Mouse (Mus musculus): ENCODE data around the gene Ccl12. TPM values are rescaled to one million over a fixed set of nuclear protein-coding genes. Genes with fewer than 3 reads are reported as not detected.

The Ccl12 gene
- polyA plus RNA-seq, 1 experiment from 2014 or later = 0.85 TPM

DNA sequence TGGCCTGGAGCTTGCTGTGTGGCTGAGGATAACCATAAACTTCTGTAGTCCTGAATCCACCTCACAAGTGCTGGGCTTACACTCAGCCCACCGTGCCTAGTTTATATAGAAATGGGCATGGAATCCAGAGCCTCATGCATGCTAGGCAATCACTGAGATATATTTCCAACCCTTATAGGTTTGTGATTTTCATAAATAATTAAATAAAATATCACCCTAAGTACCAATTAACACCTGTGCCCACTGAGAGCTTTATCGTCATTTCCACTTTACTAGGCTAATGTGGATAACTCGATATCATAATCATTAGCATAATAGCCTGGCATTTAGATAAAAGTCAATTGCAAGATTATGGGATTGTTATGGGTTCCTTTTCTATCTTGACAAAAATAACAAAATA, 17.3 kb upstream of the Ccl12 start:
- no peak overlapping the region for H3K4me2 ChIP-seq (replicated peaks)
- H3K36me3 ChIP-seq = no peaks in the 10 kb centered on the region
- no peaks in the 10 kb centered on the region for H3K4me1 ChIP-seq
- no peaks in the 10 kb centered on the region for H3K9me3 ChIP-seq (replicated peaks)
- H3K27me3 ChIP-seq = no peaks in the 10 kb centered on the region
- no peak for ATAC-seq (ENCODE audit: low FRiP score)
- 86% methylated on average over 3 of the region's 3 CpGs for WGBS
- H3K9ac ChIP-seq = no peak overlapping the region
- H3K27ac ChIP-seq = no peak overlapping the region
- H3K4me3 ChIP-seq = no peak overlapping the region

DNA sequence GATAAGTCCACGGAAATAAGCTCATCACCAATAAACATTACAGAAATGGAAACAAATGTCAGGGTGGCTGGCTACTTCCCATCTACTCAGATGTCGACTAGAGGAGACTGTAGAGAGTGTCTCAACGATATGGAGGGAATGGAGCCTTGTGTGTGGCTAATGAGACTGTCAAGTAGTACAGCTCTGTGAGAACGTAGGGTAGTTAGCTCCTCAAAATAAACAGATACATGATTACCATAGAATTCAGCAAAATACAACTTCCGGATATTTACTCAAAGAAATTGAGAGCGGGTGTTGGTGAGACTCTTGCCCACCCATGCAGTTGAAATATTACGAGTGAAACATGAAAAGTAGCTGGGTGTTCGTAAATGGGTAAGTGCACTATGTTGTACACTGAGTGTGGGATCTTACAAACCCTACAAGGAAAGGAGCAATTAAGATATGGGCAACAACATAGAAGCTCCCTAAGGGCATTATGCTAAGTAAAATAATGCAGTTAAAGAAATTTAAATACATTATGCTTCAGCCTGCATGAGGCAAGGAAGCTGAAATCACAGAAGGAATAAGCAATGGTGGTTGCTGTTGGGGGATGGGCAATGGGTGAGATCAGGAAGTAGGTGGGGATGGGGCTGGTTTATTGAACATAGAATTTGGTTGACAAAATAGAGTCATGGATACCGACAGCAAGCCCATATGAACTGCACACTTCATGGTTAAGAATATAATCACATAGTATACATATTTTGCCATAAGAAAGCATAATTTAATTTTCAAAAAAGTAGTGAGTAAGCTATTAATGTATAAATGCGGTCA, 1.9 kb upstream of the Ccl12 start:
- WGBS = 87% methylated on average over 10 of the region's 10 CpGs
- Histone ChIP-seq H3K4me3 (no peak overlapping the region), H3K4me1 (no peaks in the 10 kb centered on the region), H3K27ac (no peak overlapping the region), H3K4me2 (replicated peaks) (no peak overlapping the region), H3K27me3 (no peaks in the 10 kb centered on the region), H3K9me3 (replicated peaks) (no peaks in the 10 kb centered on the region), H3K36me3 (no peaks in the 10 kb centered on the region), H3K9ac (no peak overlapping the region)
- no peak for ATAC-seq (ENCODE audit: low FRiP score)

DNA sequence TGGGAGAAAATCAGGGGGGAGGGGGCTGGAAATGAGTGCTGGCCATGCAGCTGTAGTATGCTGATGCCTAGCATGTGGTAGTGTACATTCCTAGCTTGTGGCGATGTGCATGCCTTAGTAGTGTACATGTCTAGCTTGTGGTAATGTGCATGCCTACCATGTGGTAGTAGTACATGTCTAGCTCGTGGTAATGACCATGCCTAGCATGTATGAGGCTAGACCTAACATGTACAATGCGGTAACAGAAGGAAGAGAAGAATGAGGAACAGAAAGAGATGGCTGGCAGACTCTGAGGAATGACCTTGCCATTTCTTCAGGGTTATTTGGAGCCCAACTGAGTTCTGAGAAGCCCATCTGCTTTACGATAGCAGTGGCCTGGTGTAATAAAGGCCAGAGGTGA, 558 bp upstream of the Ccl12 start:
- H3K9ac ChIP-seq = no peak overlapping the region
- no peak overlapping the region for H3K27ac ChIP-seq
- no peaks in the 10 kb centered on the region for H3K36me3 ChIP-seq
- no peak for ATAC-seq (ENCODE audit: low FRiP score)
- H3K4me1 ChIP-seq = no peaks in the 10 kb centered on the region
- no peaks in the 10 kb centered on the region for H3K27me3 ChIP-seq
- 86% methylated on average over 4 of the region's 4 CpGs for WGBS
- H3K4me3 ChIP-seq = no peak overlapping the region
- H3K9me3 ChIP-seq (replicated peaks) = no peaks in the 10 kb centered on the region; the same call in 1 of the 2 replicates
- no peak overlapping the region for H3K4me2 ChIP-seq (replicated peaks)

DNA sequence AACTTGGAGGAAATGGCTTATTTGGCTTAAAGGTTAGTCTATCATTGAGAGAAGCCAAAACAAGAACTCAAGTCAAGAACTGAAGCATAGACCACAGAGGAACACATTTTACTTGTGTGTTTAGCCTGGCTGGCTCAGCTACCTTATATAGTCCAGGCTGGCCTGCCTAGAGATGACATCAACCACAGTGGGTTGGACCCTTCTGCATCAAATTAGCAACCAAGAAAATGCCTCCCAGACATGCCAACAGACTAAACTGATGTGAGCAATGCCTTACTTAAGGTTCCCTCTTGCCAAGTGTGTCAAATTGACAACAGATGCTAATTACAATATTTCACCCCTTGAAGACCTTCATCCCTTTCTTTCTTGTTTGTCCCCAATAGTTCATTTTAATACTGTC, 8.0 kb downstream of the Ccl12 start:
- no peak for ATAC-seq (ENCODE audit: low FRiP score)
- Histone ChIP-seq H3K4me3 (no peak overlapping the region), H3K27me3 (no peaks in the 10 kb centered on the region), H3K4me1 (no peaks in the 10 kb centered on the region), H3K36me3 (no peaks in the 10 kb centered on the region), H3K4me2 (replicated peaks) (no peak overlapping the region), H3K9ac (no peak overlapping the region), H3K9me3 (replicated peaks) (no peaks in the 10 kb centered on the region; the same call in 1 of the 2 replicates), H3K27ac (no peak overlapping the region)

DNA sequence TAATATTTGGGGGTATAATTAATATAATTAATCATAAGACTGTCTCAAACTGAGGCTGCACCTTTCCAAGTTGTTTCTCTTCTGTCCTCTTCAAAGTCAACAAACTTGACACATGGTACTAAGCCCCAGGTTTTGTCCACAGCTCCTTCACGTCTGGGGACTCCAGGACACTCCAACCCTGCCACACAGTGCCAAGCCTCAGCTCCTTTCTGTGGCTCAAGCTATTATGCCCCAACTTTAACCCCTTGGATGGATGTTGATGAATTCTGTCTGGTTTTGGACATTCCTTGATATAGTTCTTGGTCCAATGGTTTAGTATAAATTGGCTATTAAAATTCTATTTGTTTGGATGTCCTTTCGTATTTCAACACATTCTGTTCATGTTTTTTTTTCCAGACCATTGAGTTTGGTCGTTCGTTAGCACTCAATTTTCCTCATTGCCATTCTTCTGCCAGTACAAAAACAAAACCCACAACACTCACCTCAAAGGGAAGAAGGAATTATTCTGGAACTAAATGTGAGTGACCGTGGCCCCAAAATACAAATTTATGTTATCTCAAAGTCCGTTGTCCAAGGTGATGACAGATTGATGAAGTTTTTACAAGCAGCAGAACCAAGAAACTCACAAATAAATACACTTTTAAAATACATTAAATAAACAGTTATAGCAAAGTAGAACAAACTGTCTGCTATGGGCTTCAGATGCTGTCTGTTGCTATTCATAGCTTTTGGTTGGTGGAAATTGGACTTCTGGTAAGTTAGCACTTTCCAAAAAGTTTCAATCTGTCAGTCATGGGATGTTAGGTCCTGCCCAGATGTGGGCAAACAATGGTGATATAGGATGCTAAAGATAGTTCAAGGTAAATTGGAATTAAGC, 9.0 kb downstream of the Ccl12 start:
- no peak for ATAC-seq (ENCODE audit: low FRiP score)
- 72% methylated on average over 6 of the region's 6 CpGs for WGBS
- Histone ChIP-seq H3K4me3 (no peak overlapping the region), H3K27ac (no peak overlapping the region), H3K4me1 (no peaks in the 10 kb centered on the region), H3K36me3 (no peaks in the 10 kb centered on the region), H3K9ac (no peak overlapping the region), H3K27me3 (no peaks in the 10 kb centered on the region), H3K4me2 (replicated peaks) (no peak overlapping the region), H3K9me3 (replicated peaks) (no peaks in the 10 kb centered on the region; the same call in 1 of the 2 replicates)

DNA sequence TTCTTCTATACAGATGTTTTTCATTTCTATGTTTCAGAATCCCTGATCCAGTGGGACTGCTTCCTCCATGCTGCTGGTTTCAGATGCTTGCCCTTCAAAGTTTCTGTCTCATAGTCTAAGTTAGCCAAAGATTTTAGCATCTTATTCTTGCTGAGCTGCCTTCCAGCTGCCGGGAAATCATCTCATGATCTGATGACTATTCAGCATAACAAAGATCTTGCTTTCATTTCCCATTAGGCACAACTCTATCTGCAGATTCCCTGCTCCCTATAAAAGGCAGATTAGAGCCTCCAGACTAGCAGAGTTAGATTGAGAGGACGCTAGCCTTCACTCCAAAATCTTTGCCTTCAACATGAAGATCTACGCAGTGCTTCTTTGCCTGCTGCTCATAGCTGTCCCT, 13.2 kb downstream of the Ccl12 start, which contains the start of gene Ccl8:
Gene Ccl8, plus strand, starts transcription at position 301 of the 400 bp plus-strand sequence.
- Histone ChIP-seq H3K27me3 (no peaks in the 10 kb centered on the region), H3K9ac (no peak within 1 kb of the TSS), H3K27ac (no peak within 1 kb of the TSS), H3K4me3 (no peak within 1 kb of the TSS), H3K4me1 (no peaks in the 10 kb centered on the region), H3K4me2 (replicated peaks) (no peak within 1 kb of the TSS), H3K9me3 (replicated peaks) (no peaks in the 10 kb centered on the region), H3K36me3 (no peaks in the 10 kb centered on the region)
- 82% methylated on average over 3 of the region's 3 CpGs for WGBS
- ATAC-seq (ENCODE audit: low FRiP score) = no peak

DNA sequence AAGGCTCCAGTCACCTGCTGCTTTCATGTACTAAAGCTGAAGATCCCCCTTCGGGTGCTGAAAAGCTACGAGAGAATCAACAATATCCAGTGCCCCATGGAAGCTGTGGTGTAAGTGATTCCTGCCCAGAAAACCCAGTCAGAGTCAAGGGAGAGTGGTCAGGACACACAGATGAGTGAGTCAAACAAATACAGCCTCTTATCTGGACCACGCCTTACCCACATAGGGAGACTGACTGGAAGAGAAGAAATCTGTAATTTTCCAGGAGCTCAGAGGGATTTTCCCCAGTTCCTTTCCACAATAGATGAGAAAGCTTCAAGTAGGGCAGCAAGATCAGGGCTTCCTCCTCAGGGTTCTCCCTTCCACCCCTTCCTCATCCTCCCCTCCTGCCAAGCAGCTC, 14.4 kb downstream of the Ccl12 start:
- WGBS = 84% methylated on average over 3 of the region's 3 CpGs
- H3K27me3 ChIP-seq = no peaks in the 10 kb centered on the region
- no peak overlapping the region for H3K4me2 ChIP-seq (replicated peaks)
- H3K4me1 ChIP-seq = no peaks in the 10 kb centered on the region
- no peaks in the 10 kb centered on the region for H3K9me3 ChIP-seq (replicated peaks)
- H3K4me3 ChIP-seq = no peak overlapping the region
- ATAC-seq (ENCODE audit: low FRiP score) = no peak
- no peak overlapping the region for H3K27ac ChIP-seq
- no peaks in the 10 kb centered on the region for H3K36me3 ChIP-seq
- H3K9ac ChIP-seq = no peak overlapping the region

DNA sequence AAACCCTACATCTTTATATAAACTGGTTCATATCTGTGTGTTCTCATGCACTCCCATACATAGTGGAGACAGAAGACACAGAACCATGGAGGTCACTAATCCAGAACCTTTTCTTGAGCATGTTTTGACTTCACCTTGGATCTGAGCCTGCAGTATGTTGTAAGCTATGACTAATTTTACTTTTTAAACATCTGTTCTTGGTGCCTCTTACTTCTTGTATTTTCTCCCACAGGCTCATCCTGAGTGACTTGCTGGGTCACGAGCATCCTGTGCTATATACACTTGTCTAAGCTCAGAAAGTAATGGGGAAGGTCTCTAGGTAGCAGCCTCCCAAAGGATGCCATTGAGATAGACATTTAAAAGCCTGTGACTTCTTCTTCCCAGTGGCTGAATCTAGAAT, 31.3 kb downstream of the Ccl12 start:
- Histone ChIP-seq H3K4me3 (no peak overlapping the region), H3K9ac (no peak overlapping the region), H3K4me1 (no peaks in the 10 kb centered on the region), H3K4me2 (replicated peaks) (no peak overlapping the region), H3K27ac (no peak overlapping the region), H3K36me3 (no peaks in the 10 kb centered on the region), H3K27me3 (no peaks in the 10 kb centered on the region), H3K9me3 (replicated peaks) (no peaks in the 10 kb centered on the region)
- no peak for ATAC-seq (ENCODE audit: low FRiP score)
- 80% methylated on average over 1 of the region's 1 CpGs for WGBS

DNA sequence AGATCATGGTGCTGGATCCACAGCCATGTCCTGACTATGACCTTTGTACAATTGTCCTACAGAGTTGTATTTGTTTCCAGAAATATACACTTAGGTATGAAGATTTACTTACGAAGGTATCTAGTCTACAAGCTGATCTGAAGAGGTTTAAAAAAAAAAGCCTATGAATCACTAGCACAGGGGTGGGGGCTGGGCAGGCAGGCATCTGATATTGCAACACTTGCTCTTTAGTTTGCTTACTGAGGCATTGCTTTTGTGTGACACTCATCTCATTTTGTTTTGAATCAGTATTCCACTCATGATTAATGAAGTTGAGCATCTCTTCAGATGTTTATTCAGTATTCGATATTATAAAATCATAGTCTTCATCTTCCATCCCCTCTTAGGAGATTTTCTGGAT, 34.6 kb downstream of the Ccl12 start:
- H3K36me3 ChIP-seq = no peaks in the 10 kb centered on the region
- H3K9me3 ChIP-seq (replicated peaks) = no peaks in the 10 kb centered on the region
- H3K27me3 ChIP-seq = no peaks in the 10 kb centered on the region
- H3K4me3 ChIP-seq = no peak overlapping the region
- H3K4me1 ChIP-seq = 0 out of 2 replicates have a peak, but pooled peaks cover 3% of the 10 kb centered on the region
- no peak overlapping the region for H3K27ac ChIP-seq
- no peak overlapping the region for H3K9ac ChIP-seq
- H3K4me2 ChIP-seq (replicated peaks) = no peak overlapping the region
- ATAC-seq (ENCODE audit: low FRiP score) = no peak
- 91% methylated on average over 2 of the region's 2 CpGs for WGBS

DNA sequence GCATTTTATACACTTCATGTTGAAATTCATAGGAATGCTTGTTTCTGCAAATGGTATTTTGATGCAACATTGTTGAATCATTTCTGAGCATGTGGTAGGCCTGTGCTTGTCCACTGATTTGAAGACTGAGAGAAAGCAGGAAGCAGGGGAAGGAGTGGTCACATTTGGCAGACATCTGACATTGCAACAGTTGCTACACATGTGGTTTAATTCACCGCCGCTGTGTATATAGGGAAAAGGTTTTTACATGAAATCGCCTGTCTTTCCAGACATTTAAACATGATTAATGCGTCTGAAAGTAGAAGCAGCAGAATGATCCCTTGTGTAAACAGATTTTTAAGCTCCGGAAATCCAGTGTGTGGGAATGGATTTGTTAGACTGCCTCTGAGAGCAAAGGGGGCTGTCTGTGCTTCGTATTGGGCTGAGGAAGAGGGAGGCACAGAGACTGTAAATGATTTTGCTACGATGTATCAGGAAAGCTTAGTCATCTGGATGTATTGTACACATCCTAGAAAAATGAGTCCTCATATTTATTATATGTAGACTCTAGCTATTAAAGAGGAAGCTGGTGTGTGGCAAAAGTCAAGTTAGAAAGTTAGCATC, 37.9 kb downstream of the Ccl12 start:
- Histone ChIP-seq H3K4me2 (replicated peaks) (no peak overlapping the region), H3K27me3 (no peaks in the 10 kb centered on the region), H3K4me3 (no peak overlapping the region), H3K36me3 (no peaks in the 10 kb centered on the region), H3K4me1 (0 out of 2 replicates have a peak, but pooled peaks cover 3% of the 10 kb centered on the region), H3K27ac (no peak overlapping the region), H3K9me3 (replicated peaks) (no peaks in the 10 kb centered on the region), H3K9ac (no peak overlapping the region)
- 69% methylated on average over 7 of the region's 7 CpGs for WGBS
- ATAC-seq (ENCODE audit: low FRiP score) = no peak

Measured in hindbrain, embryonic 12.5 days (tissue).